Mouse (Mus musculus): Measurements from ENCODE around the gene Eftud2.

Gene Eftud2

GRCm38 (mm10) chr11:102819783-102820385 is 60.9 kb downstream of the Eftud2 start:
- in situ Hi-C loops (cut with MboI, MseI): no loop called here

- in situ Hi-C loops (cut with MboI, MseI): no loop called here
Measured at GRCm38 (mm10) chr11:102819021-102819782, 61.6 kb downstream of the Eftud2 start, which contains the start of gene Gjc1. Gene Gjc1 (minus strand): TSS chr11:102819700.

- in situ Hi-C loops (cut with MboI, MseI): no loop called here
Measured at GRCm38 (mm10) chr11:102818121-102819020, 62.4 kb downstream of the Eftud2 start.

GRCm38 (mm10) chr11:102814881-102815280 is 65.9 kb downstream of the Eftud2 start:
- in situ Hi-C loops (cut with MboI, MseI): no loop called here

- in situ Hi-C loops (cut with MboI, MseI): no loop called here
Measured at GRCm38 (mm10) chr11:102810721-102811485, 69.9 kb downstream of the Eftud2 start.

GRCm38 (mm10) chr11:102808246-102808645 is 72.5 kb downstream of the Eftud2 start:
- in situ Hi-C loops (cut with MboI, MseI): no loop called here

- in situ Hi-C loops (cut with MboI, MseI): no loop called here
Measured at GRCm38 (mm10) chr11:102803453-102803852, 77.3 kb downstream of the Eftud2 start.

- in situ Hi-C loops (cut with MboI, MseI): no loop called here
Measured at GRCm38 (mm10) chr11:102794157-102794556, 86.6 kb downstream of the Eftud2 start.

- in situ Hi-C loops (cut with MboI, MseI): no loop called here
Measured at GRCm38 (mm10) chr11:102791682-102792445, 88.9 kb downstream of the Eftud2 start.
